Mouse (Mus musculus) heart, postnatal 36 days (tissue): ENCODE results near the gene Stra6. TPM values are rescaled to one million over a fixed set of nuclear protein-coding genes. Genes with fewer than 3 reads are reported as not detected.

Experiments
- DNase-seq, 2 experiments: peaks; one replicate each; pipeline ENCODE4 v3.0.0; 2021 to 2022
- intact Hi-C: fragments of 180-260 bp; cut with DNase I; formaldehyde crosslinking; loops from one replicate; pipeline ENCODE4 v1.15.1; 2025
- total RNA-seq, 2 experiments: library from RNA; stranded (reverse); gene quantifications; 2 replicates each; pipeline ENCODE4 v1.2.3; 2021

The Stra6 gene
- total RNA-seq, 2 experiments from 2014 or later, result 0.16 to 0.47 TPM

- intact Hi-C loops, result no loop called here
- no peak for DNase-seq
Measured at GRCm38 (mm10) chr9:58125085-58125484, 61.5 kb downstream of the Stra6 start.

- no peak for DNase-seq
- intact Hi-C loops, result no loop called here
Measured at GRCm38 (mm10) chr9:58125811-58126210, 62.2 kb downstream of the Stra6 start.

GRCm38 (mm10) chr9:58128926-58129413 is 65.4 kb downstream of the Stra6 start:
- no peak for DNase-seq

GRCm38 (mm10) chr9:58129508-58129907 is 65.9 kb downstream of the Stra6 start:
- intact Hi-C loops, result no loop called here
- no peak for DNase-seq

More at GRCm38 (mm10) chr9:58128926-58129413, 65.4 kb downstream of the Stra6 start:
- intact Hi-C loops, result no loop called here

DNA sequence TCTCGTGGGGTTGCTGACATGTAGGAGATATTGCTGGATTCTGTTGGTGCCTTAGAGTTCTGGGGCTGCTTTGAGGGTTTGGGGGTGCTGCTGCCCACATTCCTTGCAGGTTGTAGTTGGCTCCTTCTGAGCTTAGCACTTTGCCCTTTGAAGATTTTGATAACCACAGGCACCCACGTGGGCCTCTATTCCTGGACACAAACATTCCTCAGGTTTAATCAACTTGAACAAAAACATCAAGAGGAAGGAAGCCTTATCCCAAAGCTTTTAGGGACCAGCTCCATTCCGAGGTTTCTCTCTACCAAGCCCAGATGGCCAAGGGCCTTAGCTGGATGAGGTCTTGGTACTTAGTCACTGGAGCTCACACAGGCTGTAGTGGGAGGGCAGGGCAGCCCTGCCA is 67.3 kb downstream of the Stra6 start:
- DNase-seq, result no peak
- intact Hi-C loops, result no loop called here

- DNase-seq, result no peak
- intact Hi-C loops, result no loop called here
Measured at GRCm38 (mm10) chr9:58131735-58132134, 68.1 kb downstream of the Stra6 start.

DNA sequence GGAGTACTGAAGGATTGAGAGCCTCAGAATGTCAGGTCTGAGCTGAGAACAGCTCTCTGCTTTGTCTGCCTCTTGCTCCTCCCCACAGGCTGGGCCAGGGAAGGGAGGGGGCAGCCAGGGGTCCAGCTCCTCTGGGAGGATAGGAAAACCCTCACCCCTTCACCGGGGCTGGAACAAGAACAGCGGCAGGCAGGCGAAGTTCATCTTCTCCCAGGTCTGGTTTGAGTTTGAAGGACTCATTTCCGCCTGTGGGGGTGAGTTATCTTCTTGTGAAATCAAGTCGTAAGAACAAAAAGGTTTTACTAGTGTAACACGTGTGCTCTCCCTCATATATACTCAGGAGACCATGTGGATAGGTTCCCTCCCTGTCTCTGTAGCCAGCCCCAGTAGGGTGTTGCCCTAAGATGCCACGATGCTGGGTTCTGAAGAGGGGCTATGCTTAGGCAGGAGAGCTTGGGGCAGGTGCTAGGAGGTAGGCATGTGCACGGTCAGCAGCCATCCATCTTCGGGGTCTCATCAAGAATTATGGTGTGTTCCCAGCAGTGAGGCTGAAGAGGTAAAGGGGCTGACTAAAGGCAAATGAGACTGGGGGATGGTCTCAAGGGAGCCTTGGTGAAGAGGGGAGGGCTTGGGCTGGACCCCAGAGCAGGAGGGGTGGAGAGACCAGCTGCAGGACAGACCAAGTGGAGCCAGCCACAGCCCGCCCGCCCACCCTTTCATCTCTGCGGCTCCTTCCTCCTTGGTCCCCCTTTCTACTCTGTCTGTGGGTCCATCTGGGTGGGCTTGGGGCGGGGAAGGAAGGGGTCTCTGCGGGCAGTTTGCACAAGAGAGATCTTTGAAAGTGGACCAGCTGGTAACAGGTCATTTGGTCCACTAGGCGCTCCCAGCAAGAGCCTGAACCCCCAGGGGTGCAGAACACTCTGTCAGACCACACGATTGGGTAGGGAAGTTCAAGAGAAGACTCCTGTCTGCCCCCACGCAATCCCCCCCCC is 70.6 kb downstream of the Stra6 start:
- intact Hi-C loops, result no loop called here

GRCm38 (mm10) chr9:58134906-58135305 is 71.3 kb downstream of the Stra6 start:
- no peak for DNase-seq
- intact Hi-C loops, result no loop called here

More for the DNA sequence above, 70.6 kb downstream of the Stra6 start:
- no peak for DNase-seq

DNA sequence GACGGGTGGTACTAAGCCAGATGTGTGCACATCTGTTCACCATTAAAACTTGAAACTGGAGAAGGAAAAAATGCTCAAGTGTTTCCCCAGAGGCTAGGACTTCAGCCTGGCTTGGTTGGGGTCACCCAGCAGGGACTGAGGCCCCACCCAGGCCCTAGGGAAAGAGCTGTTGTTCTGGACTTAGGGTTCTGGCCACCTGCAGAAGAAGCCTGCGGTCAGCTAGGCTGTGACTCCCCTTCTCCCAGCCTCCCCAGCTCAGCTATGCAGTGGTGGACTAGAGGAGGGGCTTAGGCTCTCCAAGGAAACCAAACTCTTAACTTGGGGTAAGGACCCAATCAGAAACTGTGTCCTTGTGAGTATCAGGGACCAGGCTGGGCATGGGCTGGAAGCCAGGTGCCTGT is 72.3 kb downstream of the Stra6 start:
- DNase-seq, result no peak
- intact Hi-C loops, result no loop called here

DNA sequence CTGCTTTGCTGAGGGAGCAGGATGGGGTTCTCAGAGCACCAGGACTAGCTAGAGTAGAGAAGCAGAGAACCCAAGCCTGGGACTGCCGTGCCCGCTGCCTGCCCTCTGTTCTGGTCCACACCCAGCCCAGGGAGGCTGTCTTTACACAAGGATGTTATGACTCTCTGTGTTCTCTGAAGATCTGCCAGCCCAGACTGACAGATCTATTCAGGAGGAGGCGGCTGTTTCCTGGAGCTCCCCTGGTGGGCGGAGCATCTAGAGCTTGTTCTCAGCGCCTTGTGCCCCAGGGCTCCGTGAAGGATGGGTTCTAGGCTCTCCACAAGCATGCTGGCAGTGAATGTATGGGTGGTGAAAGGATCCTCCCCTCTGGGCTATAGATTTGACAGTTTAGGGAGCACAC is 76.4 kb downstream of the Stra6 start:
- intact Hi-C loops, result no loop called here
- DNase-seq, result no peak

- intact Hi-C loops, result no loop called here
- peak in 1 of 2 experiments; percentile 22 for DNase-seq
Measured at GRCm38 (mm10) chr9:58143419-58143818, 79.8 kb downstream of the Stra6 start.

DNA sequence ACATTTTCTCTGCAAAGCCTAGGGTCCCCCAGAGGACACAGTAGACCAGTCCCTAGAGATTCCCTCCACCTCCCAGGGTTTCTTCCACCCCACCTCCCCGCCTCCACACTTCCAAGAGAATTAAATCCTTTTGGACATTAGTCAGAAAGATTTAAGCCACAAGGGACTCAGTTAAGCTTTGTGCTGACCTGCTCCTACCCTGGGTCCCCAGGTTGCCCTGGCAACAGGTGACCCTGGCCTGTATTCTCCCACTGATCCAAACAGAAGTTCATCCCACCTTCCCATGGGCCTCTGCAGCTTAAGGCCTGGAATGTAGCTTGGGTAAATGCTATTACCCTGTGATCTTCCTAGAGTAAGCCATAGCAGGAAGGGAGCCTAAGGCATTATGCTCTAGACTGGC is 81.1 kb downstream of the Stra6 start:
- DNase-seq, result no peak
- intact Hi-C loops, result no loop called here

GRCm38 (mm10) chr9:58145417-58145816 is 81.8 kb downstream of the Stra6 start:
- intact Hi-C loops, result no loop called here
- no peak for DNase-seq

DNA sequence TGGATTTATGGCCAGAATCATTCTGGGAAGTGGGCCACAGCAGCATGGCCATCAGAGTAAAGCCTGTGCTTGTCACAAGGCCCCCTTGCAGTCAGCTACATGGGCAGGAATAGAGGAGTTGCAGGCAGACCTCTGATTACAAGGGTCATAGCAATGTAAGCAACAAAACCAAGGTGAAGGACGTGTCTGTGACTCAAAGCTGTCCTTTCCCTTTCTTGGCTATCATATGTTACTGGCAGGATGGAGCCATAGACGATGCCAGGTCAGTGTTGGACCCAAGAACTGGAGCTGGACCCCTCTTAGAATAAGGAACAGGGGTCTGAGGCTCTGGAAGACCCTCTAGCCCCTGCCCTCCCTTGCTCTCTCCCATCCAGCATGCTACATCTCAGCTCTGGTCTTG is 85.2 kb downstream of the Stra6 start:
- intact Hi-C loops, result no loop called here

GRCm38 (mm10) chr9:58150733-58151361 is 87.3 kb downstream of the Stra6 start:
- intact Hi-C loops, result no loop called here
- no peak for DNase-seq

More for the DNA sequence above, 85.2 kb downstream of the Stra6 start:
- DNase-seq, result no peak

DNA sequence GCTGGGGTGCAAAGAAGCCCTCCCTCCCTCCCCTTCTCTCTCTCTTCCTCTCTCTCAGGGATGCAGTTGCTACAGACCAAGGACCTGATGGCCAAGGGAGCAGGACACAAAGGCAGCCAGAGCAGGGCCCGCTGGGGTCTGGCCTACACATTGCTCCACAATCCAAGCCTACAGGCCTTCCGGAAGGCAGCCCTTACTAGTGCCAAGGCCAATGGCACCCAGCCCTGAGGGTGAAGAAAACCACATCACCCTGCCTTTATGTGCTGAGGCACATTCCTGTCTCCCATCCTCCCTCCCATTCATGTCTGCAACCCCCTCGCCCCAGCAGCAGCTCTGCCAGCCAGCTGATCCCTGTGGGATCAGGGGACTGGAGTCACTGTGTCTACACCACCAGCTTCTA is 89.5 kb downstream of the Stra6 start:
- intact Hi-C loops, result no loop called here
- DNase-seq, result no peak

- intact Hi-C loops, result loop anchor here (5.0 kb wide), 2 partner anchors 63 to 113 kb away; no protein-coding TSS in a partner anchor
- DNase-seq, result peak; percentile 52 to 60
Measured at GRCm38 (mm10) chr9:58155366-58155765, 91.8 kb downstream of the Stra6 start.

- DNase-seq, result no peak
- intact Hi-C loops, result loop anchor here (5.0 kb wide), 2 partner anchors 65 to 115 kb away; no protein-coding TSS in a partner anchor
Measured at GRCm38 (mm10) chr9:58156819-58157560, 93.4 kb downstream of the Stra6 start.

DNA sequence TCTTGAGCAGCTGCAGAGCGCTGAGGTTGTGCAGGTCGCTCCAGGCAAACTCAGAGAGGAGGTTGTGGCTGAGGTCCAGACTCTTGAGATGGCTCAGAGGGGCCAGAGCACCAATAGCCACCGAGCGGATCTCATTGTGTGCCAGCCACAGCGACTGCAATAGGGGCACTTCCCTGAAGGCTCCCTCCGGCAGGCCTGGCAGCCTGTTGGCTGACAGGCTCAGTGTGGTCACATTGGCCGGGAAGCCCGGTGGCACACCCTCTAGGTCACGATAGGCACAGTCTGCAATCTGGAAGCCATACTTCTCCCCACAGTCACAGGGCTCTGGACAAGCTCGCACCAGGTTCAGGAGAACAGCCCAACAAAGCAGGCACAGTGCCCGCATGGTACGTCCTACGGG is 94.2 kb downstream of the Stra6 start:
- intact Hi-C loops, result loop anchor here (5.0 kb wide), 2 partner anchors 66 to 116 kb away; no protein-coding TSS in a partner anchor
- no peak for DNase-seq

DNA sequence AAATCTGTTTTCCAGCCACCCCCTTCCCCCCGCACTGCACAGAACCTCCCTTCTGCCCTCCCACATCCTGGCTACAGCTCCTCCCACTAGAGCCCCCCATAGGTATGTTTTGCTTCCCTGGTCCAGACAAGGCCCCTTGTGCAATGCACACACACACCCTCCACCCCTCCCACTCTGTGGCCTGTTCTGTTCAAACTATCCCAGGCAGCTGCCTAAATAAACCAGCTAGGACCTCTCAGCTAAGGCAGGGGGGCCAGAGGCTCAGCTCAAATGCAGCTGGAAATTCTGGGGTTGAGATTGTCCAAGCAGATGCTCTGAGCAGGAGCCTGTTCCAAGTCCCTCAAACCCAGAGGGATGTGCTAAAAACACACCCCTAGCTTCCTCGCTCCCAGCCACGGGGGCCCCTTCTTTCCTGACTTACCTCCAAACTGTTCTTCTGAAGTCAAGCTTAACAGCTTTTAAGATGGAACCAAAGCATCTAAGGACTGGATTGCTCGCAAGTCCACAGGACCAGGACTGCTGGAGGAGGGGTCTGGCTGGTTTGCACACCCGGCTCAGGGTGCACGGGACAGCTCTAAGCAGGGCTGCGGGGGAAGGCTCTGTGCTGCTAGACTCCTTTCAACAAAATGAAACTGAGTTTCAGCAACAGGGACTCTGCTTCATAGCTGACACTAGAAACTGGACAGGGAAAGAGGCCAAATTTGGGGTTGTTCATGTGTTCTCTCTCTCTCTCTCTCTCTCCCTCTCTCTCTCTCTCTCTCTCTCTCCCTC is 95.1 kb downstream of the Stra6 start:
- peak; percentile 25 to 57 for DNase-seq
- intact Hi-C loops, result loop anchor here (5.0 kb wide), 2 partner anchors 66 to 116 kb away; no protein-coding TSS in a partner anchor
